Mouse (Mus musculus) kidney, adult 2 months (tissue): ENCODE measurements around the gene Slc38a10. TPM values are rescaled to one million over a fixed set of nuclear protein-coding genes. Genes with fewer than 3 reads are reported as not detected.

Experiments used
- DNase-seq: peaks from one replicate; pipeline ENCODE4 v3.0.0; 2021
- H3K27ac ChIP-seq: fragments of 200-500 bp; 2 replicates; pipeline ENCODE4 v1.5.1; 2012; ENCODE audit warnings: low read depth, low read length, control low read depth, inconsistent platforms; ENCODE audit not compliant: insufficient read depth
- H3K27me3 ChIP-seq: fragments of 200-500 bp; replicated peaks from 2 replicates; pipeline ENCODE4 v1.6.1; 2012; ENCODE audit warnings: mild to moderate bottlenecking, moderate library complexity, low read length, inconsistent platforms; ENCODE audit not compliant: control insufficient read depth, insufficient read depth
- H3K36me3 ChIP-seq: fragments of 200-500 bp; 2 replicates; pipeline ENCODE4 v1.6.1; 2012; ENCODE audit warnings: mild to moderate bottlenecking, moderate library complexity, low read length, inconsistent platforms; ENCODE audit not compliant: control insufficient read depth, insufficient read depth
- H3K4me1 ChIP-seq: fragments of 200-500 bp; 2 replicates; pipeline ENCODE4 v1.6.1; 2011; ENCODE audit warnings: low read length; ENCODE audit not compliant: control insufficient read depth, insufficient read depth
- H3K4me3 ChIP-seq: fragments of 200-500 bp; 2 replicates; pipeline ENCODE4 v1.5.1; 2011; ENCODE audit warnings: mild to moderate bottlenecking, low read depth, low read length, control low read depth; ENCODE audit not compliant: insufficient read depth
- CTCF ChIP-seq: fragments of 200-500 bp; conservative IDR thresholded peaks from 2 replicates; pipeline ENCODE4 v1.5.1; 2011; ENCODE audit warnings: low read depth, mild to moderate bottlenecking, control low read depth, low read length, moderate library complexity, mixed read lengths; ENCODE audit not compliant: insufficient read depth, insufficient read length
- POLR2A ChIP-seq: fragments of 200-500 bp; IDR thresholded peaks from one replicate; pipeline ENCODE4 v1.6.1; 2011; ENCODE audit warnings: low read depth, low read length, control low read depth
- WGBS: fragments of 180-500 bp; shearing (Covaris S2); methylation state at CpG from one replicate; pipeline ENCODE4 v1.1.7; 2018; 5-methylcytosine and 5-hydroxymethylcytosine counted together
- polyA plus RNA-seq: library from polyadenylated mRNA; depleted of rRNA; stranded (reverse); fragments of >200 nt; gene quantifications from 2 replicates; pipeline ENCODE4 v1.2.3, GENCODE M21; 2012

Slc38a10 gene
- polyA plus RNA-seq, 1 experiment = 151 TPM

GRCm38 (mm10) chr11:120188102-120188480, 36.9 kb upstream of the Slc38a10 start:
- DNase-seq = peak; percentile 63
- Histone ChIP-seq H3K4me1 (peaks cover 17% of the 10 kb centered on the region), H3K27ac (peak overlapping the region; percentile 91), H3K36me3 (no peaks in the 10 kb centered on the region), H3K4me3 (peak overlapping the region; percentile 59), H3K27me3 (no peaks in the 10 kb centered on the region)
- no peak for TF ChIP-seq CTCF
- no peak for TF ChIP-seq POLR2A
- WGBS = under 1% methylated on average over 24 of the region's 24 CpGs

DNA sequence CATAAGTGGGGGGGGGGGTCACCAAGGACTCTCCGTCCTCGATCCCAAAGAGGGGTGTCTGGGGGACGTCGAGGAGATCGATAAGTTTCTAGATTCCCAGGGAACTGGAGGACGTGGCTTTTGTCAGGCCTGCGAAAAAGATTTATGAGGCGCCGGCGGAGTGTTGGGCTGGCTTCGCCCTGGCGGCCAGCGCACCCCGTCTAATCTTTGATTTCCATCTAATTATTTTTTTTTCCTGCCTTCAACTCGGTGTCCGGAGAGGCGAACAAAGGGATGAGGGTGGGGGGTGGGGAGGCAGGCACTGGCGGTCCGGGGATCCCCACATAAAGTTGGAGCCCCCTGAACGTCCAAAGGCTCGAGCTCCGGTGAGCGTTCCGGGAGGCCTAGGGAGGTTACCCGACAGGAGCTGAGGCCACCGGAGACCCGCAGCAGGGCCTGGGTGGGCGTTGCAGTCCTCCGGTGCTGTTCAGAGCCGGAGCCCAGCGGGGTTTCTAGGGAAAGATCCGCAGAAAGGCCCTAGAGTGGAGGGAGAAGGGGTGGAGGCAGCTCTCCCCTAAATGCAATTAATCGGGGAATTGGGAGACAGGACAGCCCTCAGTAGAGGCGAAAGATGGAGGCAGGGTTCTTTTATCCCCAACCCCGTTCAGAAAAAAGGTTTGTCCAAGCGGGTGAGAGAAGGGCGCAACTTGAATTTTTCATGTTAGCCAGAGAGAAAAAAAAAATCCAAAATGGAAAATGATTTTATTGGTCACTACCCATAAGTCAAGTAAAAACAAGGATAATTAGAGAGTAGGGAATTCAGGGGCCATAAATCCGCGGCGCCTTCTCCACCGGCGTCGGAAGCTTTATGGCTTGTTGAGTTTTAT, 36.3 kb upstream of the Slc38a10 start:
- TF ChIP-seq CTCF (no peak), POLR2A (no peak)
- Histone ChIP-seq H3K27me3 (no peaks in the 10 kb centered on the region), H3K4me3 (peak overlapping the region; percentile 59), H3K27ac (peak overlapping the region; percentile 91), H3K4me1 (peaks cover 21% of the 10 kb centered on the region), H3K36me3 (no peaks in the 10 kb centered on the region)
- WGBS = 4% methylated on average over 43 of the region's 43 CpGs
- peak; percentile 80 for DNase-seq

DNA sequence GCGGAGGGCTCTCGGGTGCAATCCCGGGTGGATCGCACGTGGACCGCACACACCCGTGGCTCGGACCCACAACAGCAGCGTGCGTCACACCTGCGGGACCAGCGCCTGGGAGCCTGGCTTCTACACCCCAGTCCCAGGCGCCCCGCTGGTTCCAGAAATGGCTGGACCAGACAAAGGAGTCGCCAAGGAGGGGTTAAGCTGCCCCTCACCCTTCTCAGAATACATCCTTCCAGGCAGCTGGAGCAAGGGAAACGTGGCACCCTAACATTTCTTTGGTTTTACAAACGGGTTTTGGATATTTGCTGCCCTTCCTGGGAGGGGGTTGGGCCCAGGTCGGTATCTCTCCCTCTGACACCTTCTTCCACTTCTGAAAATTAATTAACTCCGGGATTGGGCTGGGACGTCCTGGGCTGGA, 35.7 kb upstream of the Slc38a10 start:
- DNase-seq = no peak
- TF ChIP-seq CTCF (no peak), POLR2A (no peak)
- WGBS = 23% methylated on average over 20 of the region's 20 CpGs
- Histone ChIP-seq H3K27ac (peak overlapping the region; percentile 91), H3K27me3 (no peaks in the 10 kb centered on the region), H3K4me1 (peaks cover 27% of the 10 kb centered on the region), H3K4me3 (peak overlapping the region; percentile 59), H3K36me3 (no peaks in the 10 kb centered on the region)

DNA sequence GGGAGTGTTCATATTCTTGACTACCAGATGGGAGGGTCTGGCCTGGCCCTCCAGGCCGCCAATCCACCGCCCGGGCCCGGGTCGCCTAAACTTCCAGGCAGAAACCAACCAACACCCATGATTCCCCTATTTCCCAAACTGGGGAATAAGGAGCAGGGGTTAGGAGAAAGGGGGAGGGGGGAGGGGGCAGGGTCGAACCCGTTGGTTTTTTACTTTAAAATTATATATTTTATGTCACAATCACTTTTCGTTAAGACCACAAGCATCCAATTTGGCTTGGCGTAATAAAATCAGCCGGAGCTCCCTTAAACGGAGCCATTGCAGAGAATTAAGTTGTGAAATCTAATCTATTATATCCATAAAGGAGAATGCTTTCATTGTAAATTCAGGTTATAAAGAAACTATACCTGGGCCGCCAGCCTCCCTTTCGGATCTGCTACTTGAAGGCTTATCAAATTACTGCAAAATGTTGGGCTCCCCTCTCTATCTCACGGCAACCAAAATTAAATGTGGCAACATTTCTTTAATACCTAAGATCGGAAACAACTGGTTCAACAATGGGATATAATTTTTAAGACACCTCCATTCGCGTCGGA, 35.1 kb upstream of the Slc38a10 start:
- H3K4me1 ChIP-seq = peaks cover 29% of the 10 kb centered on the region

DNA sequence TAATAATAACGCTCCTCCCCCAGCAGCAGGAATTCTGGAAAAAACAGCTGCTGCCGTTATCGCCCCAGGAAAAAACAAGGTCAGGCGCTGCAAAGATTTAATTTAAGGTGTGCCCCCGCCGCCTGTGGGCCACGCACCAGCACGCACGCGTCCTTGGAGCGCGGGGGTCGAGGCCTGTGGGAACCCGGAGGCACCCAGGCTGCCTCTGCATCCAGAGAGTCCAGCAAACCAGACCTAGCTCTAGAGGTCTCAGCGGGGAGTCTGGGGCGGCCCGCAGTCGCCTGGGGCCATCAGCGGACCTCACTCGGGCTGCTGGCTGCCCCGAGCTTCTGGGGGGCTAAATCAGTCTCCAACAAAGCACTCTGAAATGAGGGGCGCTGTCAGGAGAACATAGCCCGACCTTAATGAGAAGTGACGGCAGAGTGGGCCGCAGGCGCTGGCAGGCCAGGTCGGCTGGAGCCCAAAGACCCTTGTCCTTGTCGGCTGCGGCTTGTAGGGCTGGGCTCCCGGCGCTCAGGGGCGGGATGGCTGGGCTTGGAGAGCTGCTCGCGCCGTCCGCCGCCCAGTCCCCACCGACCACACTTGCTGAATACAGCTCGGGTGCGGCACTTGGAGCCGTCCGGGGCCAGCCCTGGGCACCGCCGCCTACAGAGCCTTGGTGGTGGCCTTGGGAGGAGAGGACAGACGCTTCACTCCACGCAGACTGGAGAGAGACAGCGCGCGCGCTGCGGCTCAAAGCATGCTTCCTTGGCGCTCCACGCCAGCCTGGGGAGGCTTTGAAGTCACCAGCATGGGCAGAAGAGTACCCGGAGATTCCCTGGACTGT, 34.4 kb upstream of the Slc38a10 start:
- Histone ChIP-seq H3K36me3 (no peaks in the 10 kb centered on the region), H3K27ac (peak overlapping the region; percentile 98), H3K27me3 (no peaks in the 10 kb centered on the region), H3K4me3 (peak overlapping the region; percentile 57), H3K4me1 (peaks cover 29% of the 10 kb centered on the region)
- 9% methylated on average over 54 of the region's 54 CpGs for WGBS
- TF ChIP-seq CTCF (no peak), POLR2A (no peak)
- no peak for DNase-seq

More for the DNA sequence above, 35.1 kb upstream of the Slc38a10 start:
- 27% methylated on average over 18 of the region's 18 CpGs for WGBS
- Histone ChIP-seq H3K4me3 (peak overlapping the region; percentile 59), H3K27ac (peak overlapping the region; percentile 98), H3K27me3 (no peaks in the 10 kb centered on the region), H3K36me3 (no peaks in the 10 kb centered on the region)
- peak; percentile 33 for DNase-seq
- TF ChIP-seq POLR2A (no peak), CTCF (no peak)

DNA sequence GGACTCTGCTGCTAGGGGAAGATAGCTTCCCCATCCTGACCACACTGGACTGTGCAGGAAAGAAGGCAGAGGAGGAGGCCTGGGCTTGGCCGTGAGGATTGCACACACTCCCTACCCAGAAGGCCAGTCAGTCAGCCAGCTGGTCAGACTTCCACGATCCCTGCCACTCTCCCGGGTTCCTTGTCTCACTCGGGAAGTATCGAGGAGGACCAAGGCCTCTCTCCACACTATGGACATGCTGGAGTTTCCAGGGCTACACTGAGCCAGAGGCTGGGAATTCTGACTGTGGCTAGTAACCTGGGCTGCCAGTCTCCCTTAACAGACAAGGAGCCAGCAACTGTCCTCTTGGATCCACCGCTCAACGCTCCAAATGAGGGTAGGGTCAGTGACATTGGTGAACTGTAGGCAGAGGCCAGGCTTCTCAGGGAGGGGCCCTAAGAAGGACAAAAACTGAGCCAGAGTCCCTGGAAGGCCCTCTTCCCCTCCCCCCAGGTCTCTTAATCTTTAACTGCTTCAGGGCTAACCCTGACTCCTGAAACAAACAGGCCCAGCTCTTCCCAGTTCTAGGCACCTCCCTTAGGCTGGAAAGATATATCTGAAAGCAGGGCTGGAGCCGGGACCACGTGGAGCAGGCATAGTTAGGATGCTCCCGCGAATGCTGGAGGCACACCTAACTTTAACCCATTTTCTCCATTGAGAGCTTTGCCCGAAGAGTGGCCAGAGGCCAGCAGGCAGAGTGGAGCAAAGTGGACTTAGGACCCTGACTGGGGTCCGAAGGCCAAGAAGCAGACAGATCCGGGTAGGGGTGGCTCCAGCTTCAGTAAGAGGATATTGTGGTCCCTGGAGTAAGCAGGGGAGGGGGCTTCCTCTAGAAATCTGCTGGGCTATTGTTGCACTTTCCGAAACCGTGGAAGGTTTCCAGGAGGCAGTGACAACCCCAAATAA, 33.5 kb upstream of the Slc38a10 start:
- DNase-seq = peak; percentile 96
- H3K27me3 ChIP-seq = no peaks in the 10 kb centered on the region
- peak overlapping the region; percentile 98 for H3K27ac ChIP-seq
- TF ChIP-seq POLR2A (no peak), CTCF (no peak)
- WGBS = 13% methylated on average over 16 of the region's 16 CpGs
- H3K4me3 ChIP-seq = peak overlapping the region; percentile 57
- peaks cover 34% of the 10 kb centered on the region for H3K4me1 ChIP-seq
- no peaks in the 10 kb centered on the region for H3K36me3 ChIP-seq
